In the genomic region with DNA sequence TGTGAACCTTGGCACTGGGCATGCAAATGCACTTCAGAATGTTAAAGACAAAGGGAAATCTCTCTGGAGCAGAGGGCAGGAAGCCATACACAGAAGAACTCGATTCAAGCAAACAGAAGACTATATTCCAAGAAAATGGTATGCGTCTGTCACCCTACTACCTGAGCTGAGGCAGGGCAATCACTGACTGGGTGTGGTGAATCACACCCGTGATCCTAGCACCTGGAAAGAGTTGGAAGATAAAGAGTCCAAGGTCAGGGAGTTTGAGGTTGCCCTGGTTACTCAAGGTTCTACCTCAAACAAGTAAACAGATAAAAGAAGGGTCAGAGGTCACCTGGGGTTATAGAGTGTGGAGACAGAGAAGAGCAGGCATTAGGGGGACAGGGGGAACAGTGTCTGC, we compare ENCODE assay signal across 28 mouse cellular contexts. TPM values are rescaled to one million over a fixed set of nuclear protein-coding genes. Genes with fewer than 3 reads are reported as not detected.
A peak's percentile ranks its signal among the peaks of the same experiment; 100 is the strongest.
DNase-seq lines count a peak whose midpoint lies in the region; ATAC-seq and TF ChIP-seq lines count a peak whose summit lies in the region.
"Had no signal": no experiment of that assay in that cellular context is flagged by ENCODE, and none has a peak within 500 bp of the region (broad histone marks: within the 10 kb centered on the region; RNA-seq: fewer than 3 reads in every experiment).

No protein-coding gene starts in this region.

- 0 out of 2 replicates have a peak, but pooled peaks cover 4% of the 10 kb centered on the region for H3K9me3 ChIP-seq in intestine, postnatal 0 days (ENCODE audit: control insufficient read depth)
- H3K9me3 ChIP-seq: embryonic facial prominence, embryonic 13.5 days; forebrain, embryonic 10.5 days; hindbrain, embryonic 13.5 days; lung, embryonic 15.5 days had no signal

- TF ChIP-seq CTCF in intestine, postnatal 0 days (IDR thresholded peaks at IDR 0.05; ENCODE audit: low read depth): no peak
- TF ChIP-seq CTCF in kidney, adult 2 months (conservative IDR thresholded peaks at IDR 0.05; ENCODE audit: insufficient read depth, insufficient read length, low read depth, low read length): no peak

- no peak overlapping the region for H3K4me3 ChIP-seq in intestine, postnatal 0 days (ENCODE audit: low read depth, low read length)
- no peak overlapping the region for H3K4me3 ChIP-seq in kidney, adult 2 months (ENCODE audit: insufficient read depth, low read depth, low read length)
- H3K4me3 ChIP-seq: embryonic facial prominence, embryonic 13.5 days; forebrain, embryonic 10.5 days; hindbrain, embryonic 13.5 days; lung, embryonic 15.5 days had no signal

- no peaks in the 10 kb centered on the region for H3K36me3 ChIP-seq in intestine, postnatal 0 days (ENCODE audit: control insufficient read depth, insufficient read depth)
- H3K36me3 ChIP-seq in kidney, adult 2 months (ENCODE audit: control insufficient read depth, insufficient read depth, low read length): no peaks in the 10 kb centered on the region
- H3K36me3 ChIP-seq: embryonic facial prominence, embryonic 13.5 days; forebrain, embryonic 10.5 days; hindbrain, embryonic 13.5 days; lung, embryonic 15.5 days had no signal

- no peak overlapping the region for H3K4me2 ChIP-seq in intestine, postnatal 0 days (replicated peaks; ENCODE audit: low read depth)
- H3K4me2 ChIP-seq: embryonic facial prominence, embryonic 13.5 days; heart, embryonic 11.5 days; hindbrain, embryonic 13.5 days; lung, embryonic 15.5 days; midbrain, embryonic 11.5 days had no signal

- H3K9ac ChIP-seq in intestine, postnatal 0 days (ENCODE audit: low read depth, low read length): no peak overlapping the region
- H3K9ac ChIP-seq: embryonic facial prominence, embryonic 13.5 days; hindbrain, embryonic 13.5 days; lung, embryonic 15.5 days had no signal

- peak; percentile 60 for DNase-seq in heart, adult 11 months
- DNase-seq in heart, adult 9 months (ENCODE audit: low spot score in 2 of 2): no peak
- peak; percentile 93 for DNase-seq in R1 (ENCODE audit: low read depth, low spot score)
- DNase-seq in kidney, adult 2 months: no peak
- no peak for DNase-seq in adrenal gland, postnatal 4 days (ENCODE audit: low spot score in 2 of 2)
- DNase-seq: adrenal gland, postnatal 14 days; cerebellum, adult 18-20 months; cerebellum, postnatal 10 days; heart, postnatal 4 days; kidney, adult 9 months; kidney, postnatal 10 days; liver; right cerebral cortex, adult 18-20 months; right cerebral cortex, postnatal 4 days had no signal

- no peak for TF ChIP-seq POLR2A in kidney, adult 2 months (IDR thresholded peaks at IDR 0.05; ENCODE audit: low read depth, low read length)

- peak overlapping the region; percentile 65 for H3K27ac ChIP-seq in intestine, postnatal 0 days (ENCODE audit: low read depth, low read length)
- H3K27ac ChIP-seq in kidney, adult 2 months (ENCODE audit: insufficient read depth, low read depth, low read length): no peak overlapping the region
- H3K27ac ChIP-seq: embryonic facial prominence, embryonic 13.5 days; forebrain, embryonic 10.5 days; hindbrain, embryonic 13.5 days; lung, embryonic 15.5 days had no signal

- ATAC-seq in intestine, postnatal 0 days: peak; percentile 87
- no peak for ATAC-seq in CD4-positive, CD25-positive, alpha-beta regulatory T cell, adult 4 months
- ATAC-seq: forebrain, embryonic 16.5 days; midbrain, embryonic 16.5 days had no signal

- H3K4me1 ChIP-seq in intestine, postnatal 0 days (replicated peaks; ENCODE audit: control insufficient read depth, insufficient read depth, low read length): peaks cover 10% of the 10 kb centered on the region
- H3K4me1 ChIP-seq in kidney, adult 2 months (ENCODE audit: control insufficient read depth, insufficient read depth, low read length): 0 out of 2 replicates have a peak, but pooled peaks cover 4% of the 10 kb centered on the region

- no peaks in the 10 kb centered on the region for H3K27me3 ChIP-seq in intestine, postnatal 0 days (replicated peaks; ENCODE audit: control insufficient read depth, insufficient read depth, low read length)
- H3K27me3 ChIP-seq in kidney, adult 2 months (replicated peaks; ENCODE audit: control insufficient read depth, insufficient read depth, low read length): no peaks in the 10 kb centered on the region

- WGBS in intestine, postnatal 0 days: 35% methylated on average over 3 of the region's 3 CpGs
- 76% methylated on average over 3 of the region's 3 CpGs for WGBS in kidney, adult 2 months

RNA-seq across cellular contexts. Expression of a gene that starts 46.2 kb away (rescaled TPM):
- 0.12 TPM in 2 replicates for polyA plus RNA-seq in intestine, postnatal 0 days (2015; fragmentation: Nextera tagmentation; extraction: Ambion mirVana)
- not detected for polyA plus RNA-seq in CD4-positive, CD25-positive, alpha-beta regulatory T cell, adult 4 months (2017; shearing (Covaris generic))
- polyA plus RNA-seq in kidney, adult 2 months (2012; rRNA removed): 1.3 and 1.4 TPM in 2 replicates
- 1 to 10 TPM in 1 of 2 experiments, under 1 TPM in 1; 0.65 to 2.1 TPM for total RNA-seq in adrenal gland, postnatal 4 days (2021)
- total RNA-seq: common myeloid progenitor, adult 5-6 weeks; gastrocnemius, adult 8-10 months; megakaryocyte progenitor cell, adult 5-6 weeks; neutrophil, adult 5-6 weeks had no signal

Comparison
In these comparisons a context has a peak if more than half of its experiments do, and no peak if none do; other contexts are left out.
1. DNase-seq: peak in heart, adult 11 months (single experiment) and R1 (single experiment); none in heart, adult 9 months (0 of 2), kidney, adult 2 months (single experiment) and adrenal gland, postnatal 4 days (0 of 2).